Mouse (Mus musculus): ENCODE data around the gene Ext2.

DNA sequence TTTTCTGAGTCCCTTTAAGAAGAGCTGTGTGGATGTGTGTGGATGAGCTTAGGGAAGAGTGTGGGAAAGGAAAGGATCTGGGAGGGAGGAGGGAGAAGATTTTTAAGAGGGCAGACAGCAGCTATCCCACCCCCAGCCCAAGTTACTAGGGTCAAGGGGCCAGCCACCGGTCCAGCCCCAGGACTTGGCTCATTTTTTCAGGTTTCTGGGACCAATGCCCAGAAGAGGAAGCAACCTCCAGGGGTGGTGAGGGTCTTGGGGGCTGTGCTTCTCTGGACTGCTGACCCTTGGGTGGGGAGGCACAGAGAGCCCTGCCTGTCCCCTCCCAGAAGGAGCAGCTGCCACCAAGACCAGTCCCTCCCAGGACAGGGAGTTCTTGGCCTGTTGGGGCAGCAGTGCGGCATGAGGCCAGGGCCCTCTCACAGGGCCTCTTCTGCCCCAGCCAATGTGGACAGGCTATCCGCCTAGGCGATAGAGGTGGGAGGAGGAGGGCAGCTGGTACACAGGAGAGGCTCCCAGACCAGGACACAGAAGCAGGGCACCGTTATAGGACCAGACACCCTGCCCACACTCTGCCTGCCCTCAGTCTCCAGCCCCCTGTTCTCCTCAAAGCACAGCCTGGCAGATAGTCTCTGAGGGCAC is 203.0 kb downstream of the Ext2 start:
- TF ChIP-seq POLR2A (IDR thresholded peaks at IDR 0.05; ENCODE audit: insufficient read depth, low read depth, low read length) (no peak), CTCF (IDR thresholded peaks at IDR 0.05; ENCODE audit: insufficient read depth, low read depth, low read length) (no peak)

Measured in olfactory bulb, adult 2 months (tissue).